Mouse (Mus musculus) left cerebral cortex, postnatal 14 days (tissue): ENCODE measurements around the gene Caskin2. TPM values are rescaled to one million over a fixed set of nuclear protein-coding genes. Genes with fewer than 3 reads are reported as not detected.

Experiments
- DNase-seq, 2 experiments: peaks; one replicate each; pipeline ENCODE4 v3.0.0; 2021 to 2022; ENCODE audit warnings: low spot score in 2 of 2, mixed read lengths in 1 of 2
- intact Hi-C: fragments of 180-260 bp; cut with DNase I; formaldehyde crosslinking; loops from one replicate; pipeline ENCODE4 v1.15.1; 2025
- total RNA-seq, 2 experiments: library from RNA; stranded (reverse); gene quantifications; 2 replicates each; pipeline ENCODE4 v1.2.3; 2021

Caskin2 gene
- total RNA-seq, 2 experiments from 2014 or later = 18.7 to 21.3 TPM

DNA sequence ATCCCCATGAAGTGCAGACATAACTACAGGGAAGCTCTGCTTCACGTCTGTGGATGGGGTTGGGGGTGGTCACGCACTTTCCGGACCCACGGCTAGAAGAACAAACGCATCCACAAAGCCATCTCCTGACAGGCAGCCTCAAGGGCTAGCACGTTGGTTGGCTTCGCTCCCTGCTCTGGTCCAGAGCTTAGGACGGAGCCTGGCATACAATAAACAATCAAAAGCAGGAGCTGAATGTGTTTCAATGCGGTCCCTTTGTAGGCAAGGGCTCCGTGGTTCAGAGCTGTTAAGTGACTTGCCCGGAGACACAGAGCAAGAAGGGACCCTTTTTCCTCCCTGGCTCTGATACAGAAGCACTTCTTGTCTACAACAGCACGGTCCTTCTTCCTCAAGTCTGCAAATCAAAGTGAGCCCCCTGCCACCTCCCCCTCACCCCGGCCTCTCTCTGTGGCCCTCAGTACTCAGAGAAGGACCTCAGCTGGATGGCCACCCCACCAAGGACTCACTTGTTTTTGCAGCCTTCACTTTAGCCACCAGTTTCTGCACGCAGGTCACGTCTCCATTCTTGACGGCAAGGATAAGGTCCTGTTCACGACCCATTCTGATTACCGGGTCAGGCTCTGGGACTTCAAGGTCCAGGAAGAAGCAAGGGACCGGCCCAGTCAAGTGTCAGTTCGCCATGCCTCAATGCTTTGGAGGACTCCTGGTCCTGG lies 1.9 kb downstream of the Caskin2 start:
- intact Hi-C loops = loop anchor here (2.0 to 5.0 kb wide), 3 partner anchors 34 to 179 kb away; no protein-coding TSS in a partner anchor
- peak in 1 of 2 experiments; percentile 37 for DNase-seq

DNA sequence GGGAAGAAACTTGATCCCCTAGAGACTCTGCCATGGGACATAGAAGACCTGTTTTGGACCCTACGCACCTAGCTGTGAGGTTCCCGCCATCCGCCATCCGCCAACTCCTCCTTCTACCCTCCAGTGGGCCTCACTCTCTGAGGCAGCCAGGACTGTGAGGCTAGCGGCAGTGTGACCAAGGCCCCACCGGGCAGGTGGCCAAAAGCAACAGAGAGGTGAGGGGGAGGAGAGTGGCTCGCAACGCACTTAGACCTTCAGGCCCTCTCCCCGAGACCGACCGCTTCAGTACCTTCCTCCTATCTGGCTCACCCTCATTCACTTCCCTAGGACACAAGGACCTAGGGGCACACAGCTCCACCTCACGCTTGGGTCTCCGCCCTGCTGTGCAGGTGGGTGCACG lies 3.1 kb downstream of the Caskin2 start:
- DNase-seq = no peak

DNA sequence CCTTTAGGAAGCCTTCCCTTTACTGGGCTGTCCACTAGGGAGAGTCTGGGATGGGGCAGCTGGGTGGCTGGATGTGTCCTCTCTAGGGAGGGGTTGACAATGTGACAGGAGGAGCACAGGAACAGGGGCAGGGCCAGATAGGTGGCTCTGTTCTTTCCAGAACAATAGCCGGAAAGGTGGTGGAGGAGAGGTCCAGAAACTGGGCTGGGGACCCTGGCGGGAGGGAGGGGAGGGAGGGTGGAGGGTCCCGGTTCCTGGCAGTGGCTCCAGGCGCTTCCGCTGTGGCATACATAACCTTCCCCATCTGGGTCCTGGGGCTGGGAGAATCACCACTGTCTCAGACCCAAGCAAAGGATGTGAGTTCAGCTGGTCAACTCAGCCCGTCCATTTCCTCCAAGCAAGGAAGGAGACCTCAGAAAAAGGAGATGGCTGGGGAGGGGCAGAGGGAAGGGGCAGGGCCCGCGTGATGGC lies 4.1 kb downstream of the Caskin2 start:
- intact Hi-C loops = no loop called here
- no peak for DNase-seq

More for the DNA sequence above, 3.1 kb downstream of the Caskin2 start:
- intact Hi-C loops = loop anchor here (5.0 kb wide), 2 partner anchors 33 to 178 kb away; no protein-coding TSS in a partner anchor

DNA sequence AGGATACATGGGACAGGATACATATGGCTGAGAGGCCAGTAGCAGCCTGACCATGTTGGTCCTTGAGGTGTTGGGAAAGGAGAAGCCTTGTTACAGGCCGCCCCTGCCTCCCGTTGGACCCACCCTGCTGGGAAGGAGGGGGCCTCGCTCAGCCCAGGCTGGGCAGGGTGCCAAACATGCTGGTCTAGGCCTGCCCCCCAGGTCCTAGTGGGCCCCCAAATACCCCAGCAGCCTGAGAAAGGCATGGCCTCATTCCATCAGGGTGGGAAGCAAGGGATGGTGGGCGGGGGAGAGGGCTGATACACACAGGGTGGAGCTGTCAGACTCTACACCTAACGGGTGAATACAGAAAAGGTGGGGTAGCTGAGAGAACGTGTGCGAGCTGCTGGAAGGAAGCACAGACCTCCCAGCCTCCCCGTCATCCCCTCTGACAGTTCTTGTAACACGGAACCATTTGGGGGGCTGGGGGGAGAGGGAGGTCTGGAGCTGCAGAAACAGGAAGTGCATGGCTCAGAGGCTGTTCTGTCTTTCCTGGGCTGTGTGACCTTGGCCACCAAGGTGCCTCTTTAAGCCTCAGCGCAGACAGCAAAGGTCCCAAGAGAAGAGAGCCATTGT lies 4.6 kb downstream of the Caskin2 start:
- no peak for DNase-seq
- intact Hi-C loops = no loop called here

DNA sequence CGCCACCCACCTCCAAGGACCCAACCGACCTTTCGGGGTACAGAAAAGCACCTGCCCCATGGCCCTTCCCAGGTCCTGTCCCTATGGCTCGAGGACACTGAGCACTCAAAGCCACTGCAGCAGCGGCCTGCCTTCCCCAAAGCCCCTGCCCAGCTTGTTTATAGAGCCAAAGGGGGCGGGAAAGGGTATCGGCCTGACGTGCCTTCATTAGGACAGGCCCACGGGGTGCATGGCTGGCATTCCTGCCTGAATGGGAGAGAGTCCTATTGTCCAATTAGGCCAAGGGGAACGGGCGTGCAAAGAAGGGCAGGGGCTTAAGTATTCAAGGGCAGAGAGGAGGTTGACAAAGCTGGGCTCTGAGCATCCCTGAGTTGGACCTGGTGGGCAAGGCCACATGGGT lies 5.5 kb downstream of the Caskin2 start:
- intact Hi-C loops = no loop called here
- DNase-seq = no peak

DNA sequence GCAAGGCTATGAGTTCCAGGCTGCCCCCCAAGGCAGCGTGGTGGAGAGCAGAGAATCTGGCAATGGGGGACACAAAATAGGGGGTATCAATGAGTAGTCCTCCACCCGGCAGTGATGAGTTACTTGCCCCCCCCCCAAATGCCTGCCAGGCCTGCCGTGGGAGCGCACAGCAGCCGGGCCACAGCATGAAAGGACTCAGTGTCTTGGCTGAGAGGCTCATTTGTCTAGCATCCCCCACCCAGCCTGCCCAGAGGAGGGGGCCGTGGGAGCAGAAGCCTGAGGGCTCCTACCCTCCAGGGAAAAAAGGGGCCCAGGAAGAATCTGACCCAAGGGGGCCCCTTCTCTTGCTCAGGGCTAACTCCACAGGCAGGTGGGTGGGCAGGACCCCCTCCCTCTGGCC lies 6.1 kb downstream of the Caskin2 start:
- peak in 1 of 2 experiments; percentile 39 for DNase-seq
- intact Hi-C loops = no loop called here

DNA sequence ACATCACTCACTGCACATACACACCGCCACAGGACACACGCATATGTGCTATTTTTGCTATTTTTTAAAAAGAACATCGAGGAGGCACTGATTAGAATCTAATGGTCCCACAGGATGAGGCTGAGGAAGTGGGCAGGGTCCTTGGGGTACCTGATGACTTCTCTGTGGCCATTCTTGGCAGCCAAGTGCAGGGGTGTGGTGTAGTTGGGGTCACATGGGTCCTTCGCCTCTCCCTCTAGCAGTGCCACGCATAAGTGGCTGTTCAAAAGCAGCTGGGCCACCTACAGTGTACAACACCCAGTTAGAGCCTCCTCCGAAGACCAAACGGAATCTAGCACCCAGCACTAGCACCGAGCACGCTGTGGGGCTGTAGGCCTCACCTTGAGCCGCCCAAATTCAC lies 7.3 kb downstream of the Caskin2 start:
- DNase-seq = no peak
- intact Hi-C loops = no loop called here

DNA sequence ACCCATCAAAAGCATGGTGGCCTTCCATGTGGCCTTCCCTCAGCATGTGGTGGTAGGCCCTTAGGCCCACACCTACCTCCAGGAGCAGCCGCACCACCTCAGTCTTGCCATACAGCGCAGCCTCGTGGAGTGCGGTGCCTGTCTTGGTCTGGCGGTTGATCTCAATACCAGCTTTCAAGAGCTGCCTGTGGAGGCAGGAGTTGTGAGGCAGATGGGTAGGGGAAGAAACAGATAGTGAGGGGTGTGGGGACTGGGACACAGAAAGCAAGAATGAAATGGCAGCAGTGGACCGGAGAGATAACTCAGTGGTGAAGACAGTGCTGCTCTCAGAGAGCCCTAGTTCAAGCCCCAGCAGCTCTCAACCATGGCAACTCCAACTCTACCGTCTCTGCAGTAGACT lies 8.4 kb downstream of the Caskin2 start:
- DNase-seq = no peak
- intact Hi-C loops = no loop called here

DNA sequence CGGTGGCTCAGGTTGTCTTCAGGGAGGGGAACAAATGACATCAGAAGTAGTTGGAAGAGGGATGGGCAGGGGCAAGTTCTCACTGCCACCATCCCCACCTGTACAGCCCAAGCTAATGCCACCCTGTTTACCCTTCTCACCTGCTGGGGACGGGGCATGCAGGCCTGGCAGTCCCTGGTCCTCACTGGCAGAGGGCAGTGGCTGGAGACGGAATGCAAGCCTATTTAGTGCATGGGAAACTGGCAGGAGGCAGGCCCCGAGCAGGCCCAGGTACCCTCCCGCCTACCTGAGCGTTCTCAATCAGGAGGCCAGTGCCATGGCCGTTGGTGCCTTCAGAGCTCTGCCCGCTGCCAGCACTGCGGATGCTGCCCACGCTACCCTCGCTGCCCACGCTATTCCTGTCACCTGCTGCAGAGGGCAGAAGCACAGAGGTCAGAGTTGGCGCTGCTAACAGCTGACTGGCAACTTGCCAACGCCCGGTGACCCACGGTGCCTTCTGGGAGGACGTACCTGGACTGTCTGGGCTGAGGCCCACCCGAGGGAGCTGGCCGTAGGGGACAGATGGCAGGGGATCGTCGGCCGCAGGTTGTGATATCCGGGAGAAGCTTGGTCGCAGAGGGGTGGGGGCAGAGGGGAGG lies 10.2 kb downstream of the Caskin2 start:
- intact Hi-C loops = no loop called here
- DNase-seq = no peak

DNA sequence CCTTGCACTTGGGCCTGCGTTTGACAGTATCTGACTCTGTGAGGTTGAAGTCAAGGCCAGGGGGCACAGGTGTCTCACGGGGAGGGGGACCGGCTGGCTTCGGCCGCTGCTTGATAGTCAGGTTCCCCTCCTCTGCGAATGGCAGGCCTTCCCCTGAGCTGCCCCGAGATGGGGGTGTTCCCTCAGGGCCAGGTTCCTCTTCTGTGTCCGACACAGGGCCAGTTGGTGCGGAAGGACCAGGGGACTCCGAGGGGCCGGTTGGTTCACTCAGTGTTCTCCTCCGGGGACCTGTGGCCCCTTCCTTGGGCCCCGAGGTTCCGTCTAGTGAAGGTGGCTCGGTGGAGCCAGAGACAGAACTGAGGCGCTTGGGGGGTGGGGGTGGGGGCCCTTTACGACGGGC lies 12.5 kb downstream of the Caskin2 start:
- DNase-seq = no peak
- intact Hi-C loops = no loop called here

DNA sequence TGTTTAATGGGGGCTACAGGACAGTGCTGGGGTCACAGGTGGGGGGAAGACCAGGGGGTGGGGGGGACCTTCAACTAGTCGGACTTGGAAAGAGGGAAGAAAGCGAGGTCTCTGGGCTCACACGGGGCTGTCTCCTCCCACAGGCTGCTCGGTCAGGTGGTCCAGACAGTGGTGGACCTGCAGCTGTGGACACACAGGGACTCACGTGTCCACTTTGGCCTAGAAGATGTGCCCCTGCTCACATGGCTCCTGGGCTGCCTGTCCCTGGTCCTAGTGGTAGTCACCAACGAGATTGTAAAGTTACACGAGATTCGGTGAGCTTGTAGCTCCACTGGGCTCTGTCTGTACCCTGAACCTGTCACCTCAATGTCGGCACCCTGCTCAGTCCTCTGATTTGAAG lies 15.8 kb downstream of the Caskin2 start:
- DNase-seq = no peak
- intact Hi-C loops = no loop called here

DNA sequence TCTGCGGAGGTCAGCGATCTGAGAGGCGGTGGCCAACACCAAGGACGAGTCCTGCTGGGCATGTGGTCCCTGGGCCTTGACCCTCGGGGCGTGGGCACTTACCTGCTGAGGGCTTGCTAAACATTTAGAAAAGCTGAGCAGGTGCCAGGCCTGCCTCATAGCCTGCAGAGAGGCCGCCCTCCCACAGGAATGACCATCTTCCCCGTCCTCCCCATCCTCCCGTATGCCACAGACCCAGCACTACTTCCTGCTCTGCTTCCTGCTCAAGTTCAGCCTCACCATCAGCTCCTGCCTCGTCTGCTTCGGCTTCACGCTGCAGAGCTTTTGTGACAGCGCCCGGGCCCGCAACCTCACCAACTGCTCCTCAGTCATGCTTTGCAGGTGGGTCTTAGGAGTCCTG lies 16.5 kb downstream of the Caskin2 start:
- intact Hi-C loops = no loop called here
- no peak for DNase-seq

DNA sequence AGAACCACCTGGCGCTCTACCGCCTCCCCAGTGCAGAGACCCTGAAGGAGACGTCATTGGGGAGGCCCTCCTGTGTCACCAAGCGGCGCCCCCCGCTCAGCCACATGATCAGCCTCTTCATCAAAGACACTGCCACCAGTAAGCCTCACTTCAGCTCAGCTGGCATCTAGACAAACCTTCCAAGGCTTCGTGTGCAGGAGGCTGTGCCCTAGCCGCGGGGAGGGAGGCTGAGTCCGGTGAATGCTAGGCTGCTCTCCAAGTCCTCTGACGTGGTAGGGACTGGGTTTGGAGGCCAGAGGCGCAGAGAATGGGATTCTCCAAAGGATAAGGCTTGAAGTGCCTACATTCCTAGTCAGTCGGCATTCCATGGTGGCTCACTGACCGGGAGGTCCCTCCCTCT lies 21.1 kb downstream of the Caskin2 start:
- DNase-seq = no peak
- intact Hi-C loops = no loop called here

DNA sequence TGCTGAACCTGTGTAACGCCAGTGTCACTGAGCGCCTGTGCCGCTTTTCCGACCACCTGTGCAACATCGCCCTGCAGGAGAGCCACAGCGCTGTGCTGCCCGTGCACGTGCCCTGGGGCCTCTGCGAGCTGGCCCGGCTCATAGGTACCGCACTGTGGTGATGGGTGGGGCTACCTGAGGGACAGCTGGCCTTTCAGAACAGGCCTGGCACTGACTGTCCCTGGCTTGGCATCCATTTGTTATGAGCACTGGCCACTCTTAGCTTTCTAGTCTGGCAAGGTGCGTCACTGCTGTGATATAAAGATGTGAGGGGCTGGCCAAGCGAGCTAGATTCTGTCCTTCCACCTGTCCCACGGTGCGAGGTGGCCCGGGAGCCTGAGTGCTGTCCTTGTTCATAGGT lies 21.5 kb downstream of the Caskin2 start:
- no peak for DNase-seq
- intact Hi-C loops = no loop called here

DNA sequence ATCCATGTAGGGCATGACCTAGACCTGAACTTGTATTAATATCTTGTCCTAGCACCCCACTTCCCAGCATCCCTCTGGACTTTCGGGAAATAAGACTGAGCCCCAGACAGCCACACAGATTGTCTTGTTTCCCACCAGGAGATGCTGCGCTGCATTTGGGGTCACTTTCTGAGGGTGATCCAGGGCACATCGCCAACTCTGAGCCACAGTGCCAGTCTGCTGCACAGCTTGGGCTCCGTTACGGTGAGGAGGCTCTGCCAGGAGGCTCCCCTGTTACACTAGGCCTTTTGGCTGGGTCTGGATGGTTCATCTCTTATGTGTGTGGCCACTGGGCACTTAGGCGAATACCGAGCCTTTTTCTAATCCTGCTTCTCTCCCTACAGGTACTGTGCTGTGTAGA lies 23.7 kb downstream of the Caskin2 start:
- no peak for DNase-seq
- intact Hi-C loops = no loop called here

DNA sequence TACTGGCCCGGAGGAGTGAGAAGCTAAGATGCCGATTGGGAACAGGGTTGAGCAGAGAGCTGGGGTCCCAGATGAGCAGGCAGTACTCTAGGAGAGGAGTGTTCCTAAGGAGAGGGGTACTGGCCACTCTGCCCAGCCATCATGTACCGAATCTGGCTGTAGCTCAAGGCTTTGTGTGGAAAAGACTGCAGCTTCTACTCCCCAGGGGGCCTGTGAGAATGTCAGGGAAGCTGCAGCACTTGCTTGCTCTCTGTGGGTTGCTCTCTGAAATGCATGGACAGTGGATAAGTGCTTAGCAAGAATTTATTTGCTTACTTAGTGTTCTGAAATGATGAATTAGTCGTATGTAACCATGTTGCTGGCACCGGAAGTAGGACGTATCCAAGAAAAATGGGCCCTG lies 27.0 kb downstream of the Caskin2 start:
- intact Hi-C loops = no loop called here

DNA sequence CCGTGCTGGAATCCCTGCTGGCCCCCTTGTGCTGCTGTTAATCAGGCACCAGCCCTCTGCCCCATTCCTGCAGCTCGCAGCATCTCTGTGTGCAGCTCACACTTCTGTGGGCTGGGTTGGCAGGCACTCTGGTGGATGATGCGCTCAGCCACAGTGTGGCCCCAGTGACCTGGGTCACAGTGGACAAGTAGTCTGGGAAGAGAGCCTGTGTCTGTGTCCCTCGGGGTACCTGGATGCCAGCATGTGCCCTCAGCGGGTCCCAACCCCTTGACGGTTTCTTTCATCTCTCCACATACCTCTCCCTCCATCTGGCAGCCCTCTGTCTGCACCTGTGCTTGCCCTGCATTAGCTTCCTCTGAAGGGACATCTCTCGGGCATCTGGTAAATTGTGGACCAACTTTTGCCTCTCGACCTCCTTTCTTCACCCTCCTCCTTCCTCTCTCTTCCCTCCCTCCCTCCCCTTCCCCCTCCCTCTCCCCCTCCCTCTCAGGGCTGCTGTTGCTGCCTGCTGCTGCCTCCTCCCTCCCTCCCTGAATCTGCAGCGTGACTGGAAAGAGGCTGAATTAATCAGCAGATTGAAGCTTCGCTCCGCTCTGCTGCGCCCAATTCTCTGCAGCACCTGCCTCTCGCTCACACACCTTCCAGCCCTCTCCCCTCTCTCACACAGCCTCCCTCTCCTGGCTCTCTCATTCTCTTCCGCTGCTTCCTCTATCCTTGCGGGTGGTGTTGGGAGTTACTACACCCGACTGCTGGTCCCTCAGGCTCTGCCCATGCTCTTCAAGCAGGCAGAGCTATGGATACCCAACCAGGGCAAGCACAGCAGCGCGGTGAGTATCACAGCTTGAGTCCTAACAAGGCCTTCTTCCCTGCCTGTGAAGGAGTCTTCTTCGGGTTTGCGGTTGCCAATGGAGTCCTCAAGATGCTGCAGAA lies 33.0 kb downstream of the Caskin2 start:
- peak; percentile 69 to 75 for DNase-seq
- intact Hi-C loops = no loop called here

More for the DNA sequence above, 27.0 kb downstream of the Caskin2 start:
- DNase-seq = no peak

DNA sequence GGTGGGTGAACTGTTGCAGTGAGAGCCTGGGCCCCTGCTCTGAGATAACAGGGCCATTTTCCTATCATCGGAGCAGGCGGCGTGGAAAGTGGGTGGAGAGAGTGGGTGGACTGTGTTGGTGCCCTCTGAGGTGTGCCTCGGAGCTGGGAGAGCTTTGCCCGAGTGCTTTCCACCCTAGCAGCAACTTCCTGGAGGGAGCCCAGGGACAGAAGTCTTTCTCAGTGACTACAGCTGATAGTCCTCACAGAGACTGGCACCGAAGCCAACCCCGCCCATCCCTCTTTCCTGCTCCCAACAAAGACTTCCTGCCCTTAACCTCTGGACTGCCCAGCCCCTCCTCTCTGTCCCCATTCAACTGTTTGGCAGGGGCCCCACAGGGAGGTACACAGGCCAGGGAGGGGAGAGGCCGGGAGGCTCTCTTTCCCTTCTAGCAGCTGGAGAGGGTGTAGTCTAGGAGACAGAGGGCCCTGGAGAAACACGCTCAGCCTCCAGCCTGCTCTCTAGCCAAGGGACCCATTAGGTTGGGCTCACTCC lies 34.3 kb downstream of the Caskin2 start:
- intact Hi-C loops = loop anchor here (5.0 kb wide), 1 partner anchor 33 kb away; the partner anchor contains the start of genes Caskin2 and Tsen54
- DNase-seq = peak; percentile 28 to 43
